Mouse (Mus musculus): ENCODE measurements at regions not wholly inside any gene's neighbourhood (a gene's known extent, or its start where the extent isn't known, plus 50 kb on each side); places are given as distances from the start of the nearest gene placed in this dataset.

GRCm38 (mm10) chr2:75418689-75419088, 240.4 kb upstream of the Hnrnpa3 start:
- ATAC-seq (ENCODE audit: low FRiP score, low read depth), result no peak
- Histone ChIP-seq H3K4me3 (no peak overlapping the region), H3K9ac (no peak overlapping the region), H3K36me3 (no peaks in the 10 kb centered on the region), H3K4me1 (peaks cover 13% of the 10 kb centered on the region), H3K4me2 (replicated peaks) (no peak overlapping the region), H3K27me3 (peaks cover 19% of the 10 kb centered on the region), H3K27ac (no peak overlapping the region), H3K9me3 (no peaks in the 10 kb centered on the region)
- 88% methylated on average over 2 of the region's 2 CpGs for WGBS

- WGBS, result 86% methylated on average over 1 of the region's 1 CpGs
- ATAC-seq (ENCODE audit: low FRiP score, low read depth), result no peak
- peaks cover 18% of the 10 kb centered on the region for H3K27me3 ChIP-seq
- no peak overlapping the region for H3K4me3 ChIP-seq
- no peak overlapping the region for H3K27ac ChIP-seq
- H3K4me2 ChIP-seq (replicated peaks), result no peak overlapping the region
- H3K9ac ChIP-seq, result no peak overlapping the region
- no peaks in the 10 kb centered on the region for H3K36me3 ChIP-seq
- H3K4me1 ChIP-seq, result peaks cover 18% of the 10 kb centered on the region
- H3K9me3 ChIP-seq, result no peaks in the 10 kb centered on the region
Observed at GRCm38 (mm10) chr2:75419142-75419541, 239.9 kb upstream of the Hnrnpa3 start.

GRCm38 (mm10) chr2:75422798-75423685, 236.0 kb upstream of the Hnrnpa3 start:
- peaks cover 26% of the 10 kb centered on the region for H3K4me1 ChIP-seq
- H3K4me2 ChIP-seq (replicated peaks), result peak overlapping the region; percentile 46
- 12% methylated on average over 20 of the region's 20 CpGs for WGBS
- peak overlapping the region; percentile 28; the same call in 1 of the 2 replicates for H3K27ac ChIP-seq
- 0 out of 2 replicates have a peak overlapping the region, but pooled peaks have one; percentile 8 for H3K4me3 ChIP-seq
- H3K27me3 ChIP-seq, result peaks cover 36% of the 10 kb centered on the region
- H3K9me3 ChIP-seq, result no peaks in the 10 kb centered on the region
- no peak overlapping the region for H3K9ac ChIP-seq
- ATAC-seq (ENCODE audit: low FRiP score, low read depth), result peak; percentile 78
- no peaks in the 10 kb centered on the region for H3K36me3 ChIP-seq

- 0 out of 2 replicates have a peak, but pooled peaks have one; percentile 24 for ATAC-seq (ENCODE audit: low FRiP score, low read depth)
- H3K27ac ChIP-seq, result 0 out of 2 replicates have a peak overlapping the region, but pooled peaks have one; percentile 1
- H3K36me3 ChIP-seq, result no peaks in the 10 kb centered on the region
- WGBS, result 3% methylated on average over 5 of the region's 5 CpGs
- no peak overlapping the region for H3K9ac ChIP-seq
- H3K4me3 ChIP-seq, result peak overlapping the region; percentile 1; the same call in 1 of the 2 replicates
- peaks cover 35% of the 10 kb centered on the region for H3K27me3 ChIP-seq
- peak overlapping the region; percentile 46 for H3K4me2 ChIP-seq (replicated peaks)
- no peaks in the 10 kb centered on the region for H3K9me3 ChIP-seq
- H3K4me1 ChIP-seq, result peaks cover 26% of the 10 kb centered on the region
Observed at GRCm38 (mm10) chr2:75423872-75424271, 235.2 kb upstream of the Hnrnpa3 start.

GRCm38 (mm10) chr2:75424363-75424762, 234.7 kb upstream of the Hnrnpa3 start:
- 11% methylated on average over 7 of the region's 7 CpGs for WGBS
- peaks cover 31% of the 10 kb centered on the region for H3K27me3 ChIP-seq
- H3K4me2 ChIP-seq (replicated peaks), result no peak overlapping the region; the same call in 1 of the 2 replicates
- no peak overlapping the region for H3K9ac ChIP-seq
- no peak for ATAC-seq (ENCODE audit: low FRiP score, low read depth)
- peaks cover 26% of the 10 kb centered on the region for H3K4me1 ChIP-seq
- no peaks in the 10 kb centered on the region for H3K9me3 ChIP-seq
- H3K36me3 ChIP-seq, result no peaks in the 10 kb centered on the region
- H3K27ac ChIP-seq, result no peak overlapping the region
- H3K4me3 ChIP-seq, result no peak overlapping the region

GRCm38 (mm10) chr2:75424911-75425310, 234.2 kb upstream of the Hnrnpa3 start:
- Histone ChIP-seq H3K4me2 (replicated peaks) (peak overlapping the region; percentile 23; the same call in 1 of the 2 replicates), H3K9me3 (no peaks in the 10 kb centered on the region), H3K27me3 (peaks cover 29% of the 10 kb centered on the region), H3K36me3 (no peaks in the 10 kb centered on the region), H3K27ac (no peak overlapping the region), H3K4me1 (peaks cover 28% of the 10 kb centered on the region), H3K9ac (no peak overlapping the region), H3K4me3 (no peak overlapping the region)
- no peak for ATAC-seq (ENCODE audit: low FRiP score, low read depth)
- 31% methylated on average over 14 of the region's 14 CpGs for WGBS

- WGBS, result 16% methylated on average over 7 of the region's 7 CpGs
Observed at GRCm38 (mm10) chr2:75425384-75425783, 233.7 kb upstream of the Hnrnpa3 start.

GRCm38 (mm10) chr2:75425791-75426190, 233.3 kb upstream of the Hnrnpa3 start:
- Histone ChIP-seq H3K27ac (no peak overlapping the region), H3K27me3 (peaks cover 29% of the 10 kb centered on the region), H3K4me1 (peaks cover 32% of the 10 kb centered on the region), H3K4me3 (no peak overlapping the region), H3K9ac (no peak overlapping the region), H3K4me2 (replicated peaks) (no peak overlapping the region), H3K9me3 (no peaks in the 10 kb centered on the region), H3K36me3 (no peaks in the 10 kb centered on the region)
- ATAC-seq (ENCODE audit: low FRiP score, low read depth), result no peak
- 44% methylated on average over 9 of the region's 9 CpGs for WGBS

More at GRCm38 (mm10) chr2:75425384-75425783, 233.7 kb upstream of the Hnrnpa3 start:
- Histone ChIP-seq H3K4me3 (no peak overlapping the region), H3K27ac (no peak overlapping the region), H3K9ac (no peak overlapping the region), H3K4me1 (peaks cover 32% of the 10 kb centered on the region), H3K9me3 (no peaks in the 10 kb centered on the region), H3K27me3 (peaks cover 29% of the 10 kb centered on the region), H3K36me3 (no peaks in the 10 kb centered on the region), H3K4me2 (replicated peaks) (no peak overlapping the region)
- ATAC-seq (ENCODE audit: low FRiP score, low read depth), result no peak

GRCm38 (mm10) chr2:75427936-75428458, 231.1 kb upstream of the Hnrnpa3 start:
- Histone ChIP-seq H3K4me2 (replicated peaks) (no peak overlapping the region), H3K9me3 (no peaks in the 10 kb centered on the region), H3K27me3 (peaks cover 23% of the 10 kb centered on the region), H3K36me3 (no peaks in the 10 kb centered on the region), H3K4me1 (peaks cover 31% of the 10 kb centered on the region), H3K9ac (no peak overlapping the region), H3K4me3 (no peak overlapping the region), H3K27ac (no peak overlapping the region)
- WGBS, result 95% methylated on average over 4 of the region's 4 CpGs
- ATAC-seq (ENCODE audit: low FRiP score, low read depth), result no peak

- H3K4me3 ChIP-seq, result no peak overlapping the region
- no peak overlapping the region for H3K9ac ChIP-seq
- H3K36me3 ChIP-seq, result no peaks in the 10 kb centered on the region
- WGBS, result 81% methylated on average over 4 of the region's 4 CpGs
- no peak overlapping the region for H3K4me2 ChIP-seq (replicated peaks)
- peaks cover 13% of the 10 kb centered on the region for H3K4me1 ChIP-seq
- peaks cover 17% of the 10 kb centered on the region for H3K27me3 ChIP-seq
- ATAC-seq (ENCODE audit: low FRiP score, low read depth), result no peak
- H3K9me3 ChIP-seq, result no peaks in the 10 kb centered on the region
- no peak overlapping the region for H3K27ac ChIP-seq
Observed at GRCm38 (mm10) chr2:75430161-75430940, 228.7 kb upstream of the Hnrnpa3 start.

- Histone ChIP-seq H3K27ac (no peak overlapping the region), H3K27me3 (peaks cover 12% of the 10 kb centered on the region; the same call in 1 of the 2 replicates), H3K9me3 (no peaks in the 10 kb centered on the region), H3K4me3 (no peak overlapping the region), H3K4me1 (peaks cover 12% of the 10 kb centered on the region), H3K4me2 (replicated peaks) (no peak overlapping the region), H3K9ac (no peak overlapping the region), H3K36me3 (no peaks in the 10 kb centered on the region)
- WGBS, result 84% methylated on average over 6 of the region's 6 CpGs
- ATAC-seq (ENCODE audit: low FRiP score, low read depth), result no peak
Observed at GRCm38 (mm10) chr2:75431981-75432380, 227.1 kb upstream of the Hnrnpa3 start.

- ATAC-seq (ENCODE audit: low FRiP score, low read depth), result no peak
- Histone ChIP-seq H3K27ac (no peak overlapping the region), H3K36me3 (no peaks in the 10 kb centered on the region), H3K27me3 (peaks cover 25% of the 10 kb centered on the region), H3K9me3 (no peaks in the 10 kb centered on the region), H3K4me3 (no peak overlapping the region), H3K9ac (no peak overlapping the region), H3K4me2 (replicated peaks) (no peak overlapping the region), H3K4me1 (peaks cover 24% of the 10 kb centered on the region)
- WGBS, result 81% methylated on average over 17 of the region's 17 CpGs
Observed at GRCm38 (mm10) chr2:75434521-75434920, 224.5 kb upstream of the Hnrnpa3 start.
